Mouse (Mus musculus): ENCODE results near the gene Spata25.

DNA sequence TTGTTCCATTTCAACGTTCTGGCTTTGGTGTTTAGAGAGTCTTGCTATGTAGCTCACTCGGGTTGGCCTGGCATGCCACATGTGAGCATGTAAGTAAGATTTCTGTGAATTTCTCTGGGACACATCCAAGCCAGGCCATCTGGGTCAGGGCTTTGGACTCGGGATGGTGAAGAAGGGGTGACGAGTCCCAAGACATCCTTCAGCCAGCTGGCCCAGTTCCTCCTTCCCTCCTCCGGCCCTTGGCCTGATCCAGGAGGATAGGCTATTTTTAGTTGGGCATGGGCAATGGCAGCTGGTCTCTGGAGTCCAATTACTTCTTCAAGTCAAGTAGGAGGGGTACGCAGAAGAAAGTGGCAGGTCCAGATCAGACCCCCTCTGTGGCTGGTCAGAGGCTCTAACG is 49.5 kb downstream of the Spata25 start:
- no peak for TF ChIP-seq EP300 (IDR thresholded peaks at IDR 0.05; ENCODE audit: low read depth)
- TF ChIP-seq CTCF (IDR thresholded peaks at IDR 0.05; ENCODE audit: low read depth), result no peak
